Mouse (Mus musculus) megakaryocyte progenitor cell, adult 5-6 weeks (primary cell): Measurements from ENCODE around the gene Clec3a. TPM values are rescaled to one million over a fixed set of nuclear protein-coding genes. Genes with fewer than 3 reads are reported as not detected.

Experiments
- ATAC-seq: replicated peaks from 2 replicates; pipeline ENCODE4 v1.8.0; 2016; ENCODE audit warnings: mild to moderate bottlenecking, moderate TSS enrichment, inconsistent platforms; ENCODE audit not compliant: poor library complexity
- total RNA-seq, 2 experiments: library from RNA; stranded (forward) in 1 of 2; stranded (reverse) in 1 of 2; fragments of 157-497, 149-512 nt in 1 of 2; fragments of 200-1000 nt in 1 of 2; gene quantifications; 2 replicates each; pipeline versions ENCODE4 v1.2.3 to v1.2.4; 2015 to 2017

Clec3a gene
- total RNA-seq (2015) = not detected in 2 replicates
- total RNA-seq (2017) = not detected in 2 replicates

- ATAC-seq = no peak
Measured at GRCm38 (mm10) chr8:114417786-114418185, at the start of gene Clec3a. Gene Clec3a, plus strand, starts transcription at chr8:114418086.

- ATAC-seq = peak; percentile 89
Measured at GRCm38 (mm10) chr8:114369038-114369976, 48.6 kb upstream of the Clec3a start.

GRCm38 (mm10) chr8:114374390-114374789 is 43.5 kb upstream of the Clec3a start:
- ATAC-seq = no peak

GRCm38 (mm10) chr8:114384189-114384588 is 33.7 kb upstream of the Clec3a start:
- ATAC-seq = no peak

DNA sequence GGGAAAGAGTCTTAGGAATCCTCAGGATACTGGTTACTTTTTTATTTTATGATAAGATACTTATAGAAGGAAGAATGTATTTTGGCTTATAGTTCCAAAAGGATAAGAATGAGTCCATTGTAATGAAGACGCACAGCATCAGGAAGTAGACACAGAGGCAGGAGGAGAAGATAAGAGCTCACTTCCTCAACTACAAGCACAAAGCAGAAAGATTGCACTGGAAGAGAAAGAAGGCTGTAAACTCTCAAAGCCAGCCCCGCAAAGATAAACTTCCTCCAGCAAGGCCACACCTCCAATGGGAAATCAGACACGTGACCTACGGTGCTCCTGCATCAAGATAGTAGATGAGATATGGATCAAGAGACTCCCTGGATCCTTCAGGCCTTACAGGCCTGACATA is 30.4 kb upstream of the Clec3a start:
- peak; percentile 59 for ATAC-seq

DNA sequence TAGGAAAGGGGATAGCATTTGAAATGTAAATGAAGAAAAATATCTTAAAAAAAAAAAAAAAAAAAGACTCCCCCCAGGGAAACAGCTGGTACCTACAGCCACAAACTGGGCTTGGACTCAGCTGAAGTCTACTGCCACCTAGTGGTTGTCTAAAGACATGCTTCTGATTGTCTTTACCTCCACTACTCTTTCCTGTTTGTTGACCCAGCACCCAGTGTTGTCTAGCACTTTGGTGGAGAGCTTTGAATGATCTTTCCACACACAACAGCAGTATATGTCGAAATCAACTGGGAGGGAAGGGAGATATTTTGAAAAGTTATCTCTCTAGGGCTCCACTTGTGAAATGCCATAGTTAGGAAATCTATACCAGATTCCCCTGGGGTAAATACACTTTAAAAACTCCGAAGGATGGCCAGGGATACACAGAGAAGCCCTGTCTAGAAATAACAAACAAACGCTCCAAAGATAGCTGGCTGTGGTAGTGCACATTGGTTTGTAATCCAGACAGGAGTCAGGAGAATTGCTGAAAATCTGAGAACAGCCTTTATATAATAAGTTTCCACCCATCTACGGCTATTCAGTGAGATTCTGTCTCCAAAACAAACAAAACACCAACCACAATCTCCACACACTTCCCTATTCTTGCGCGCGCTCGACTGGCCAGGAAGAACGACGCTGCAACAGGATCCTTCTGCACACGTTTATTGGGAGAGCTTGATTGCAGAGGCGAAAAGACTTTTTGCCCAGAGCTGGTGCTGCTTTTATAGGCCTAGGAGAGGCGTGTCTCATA is 27.2 kb upstream of the Clec3a start:
- ATAC-seq = peak; percentile 98

DNA sequence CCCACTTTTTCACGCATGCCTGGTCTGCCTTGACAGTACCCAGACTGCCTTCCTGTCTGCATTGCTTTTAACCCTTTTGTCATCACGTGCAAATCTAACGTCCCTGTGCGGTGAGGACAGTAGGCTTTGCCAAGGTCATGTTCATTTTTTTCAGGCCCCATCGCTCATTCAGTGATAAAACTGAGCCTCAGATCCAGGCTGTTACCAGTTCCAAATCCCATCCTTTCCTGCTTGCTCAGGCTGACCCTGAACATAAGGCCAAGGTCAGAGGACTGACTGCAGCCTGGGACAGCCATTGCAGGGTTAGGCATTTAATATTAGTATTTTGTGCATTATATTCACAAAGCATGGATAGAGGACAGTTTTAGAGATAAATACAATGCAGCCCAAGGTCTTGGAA is 19.6 kb upstream of the Clec3a start:
- ATAC-seq = no peak

- no peak for ATAC-seq
Measured at GRCm38 (mm10) chr8:114399273-114399672, 18.6 kb upstream of the Clec3a start.

DNA sequence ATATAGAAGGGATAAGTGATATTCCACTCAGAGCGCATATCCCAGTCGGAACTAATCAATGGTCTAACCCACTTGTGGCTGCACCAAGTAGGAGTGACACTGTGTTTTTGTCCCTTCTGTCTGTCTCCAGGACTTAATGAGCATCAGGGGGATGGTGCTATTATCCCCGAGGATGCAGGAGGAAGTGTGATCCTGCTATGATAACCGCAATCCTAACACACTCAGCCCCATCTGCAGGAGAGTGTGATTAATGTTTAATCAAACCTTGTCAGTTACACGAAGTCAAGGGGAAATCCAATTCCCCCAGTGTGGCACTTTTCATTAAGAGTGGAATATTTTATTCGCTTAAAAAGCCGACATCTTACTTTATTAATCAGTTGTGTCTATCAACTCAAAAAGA is 16.2 kb upstream of the Clec3a start:
- no peak for ATAC-seq

GRCm38 (mm10) chr8:114411421-114411820 is 6.5 kb upstream of the Clec3a start:
- ATAC-seq = peak; percentile 86

GRCm38 (mm10) chr8:114418486-114418885 is 600 bp downstream of the Clec3a start:
- peak; percentile 84 for ATAC-seq

DNA sequence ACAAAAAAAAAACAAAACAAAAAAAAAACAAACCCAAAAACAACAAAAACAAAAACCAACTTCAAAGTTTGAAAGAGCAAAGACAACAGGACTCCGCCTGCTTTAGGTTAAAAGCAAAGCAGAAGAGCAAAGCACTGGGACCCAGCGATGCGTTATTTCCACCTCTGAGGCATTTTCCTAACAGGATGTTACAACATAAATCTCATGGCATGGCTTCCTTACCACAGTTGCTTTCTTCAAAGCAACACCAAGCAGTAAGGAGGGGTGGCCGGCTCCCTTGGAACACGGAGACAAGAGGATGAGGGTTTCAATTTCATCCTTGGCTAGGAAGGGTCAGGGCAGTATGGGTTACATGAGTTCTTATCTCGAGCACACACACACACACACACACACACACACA is 1.0 kb downstream of the Clec3a start:
- peak; percentile 96 for ATAC-seq

DNA sequence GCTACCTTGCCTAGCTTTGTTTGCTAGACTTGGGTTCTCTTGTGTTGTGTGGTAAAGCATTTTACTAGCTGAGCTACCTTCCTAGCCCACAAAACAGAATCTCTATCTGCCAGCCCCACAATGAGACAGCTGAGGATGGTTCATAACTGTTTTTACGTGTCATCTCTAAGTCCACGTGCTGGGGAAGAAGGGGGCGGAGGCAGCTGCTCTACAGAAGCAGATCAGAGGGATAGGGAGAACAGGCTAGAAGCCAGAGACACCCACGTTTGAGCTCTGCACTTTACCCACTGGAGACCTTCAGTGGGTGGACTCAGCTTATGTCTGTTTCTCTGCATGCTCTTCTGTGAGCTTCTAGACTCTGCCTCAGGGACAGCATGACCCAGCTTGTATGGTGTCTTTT is 3.7 kb downstream of the Clec3a start:
- ATAC-seq = no peak

- peak; percentile 32; the same call in 1 of the 2 replicates for ATAC-seq
Measured at GRCm38 (mm10) chr8:114438236-114438635, 20.4 kb downstream of the Clec3a start.

GRCm38 (mm10) chr8:114439334-114440204 is 21.7 kb downstream of the Clec3a start, which contains the start of gene Wwox:
Gene Wwox, plus strand, starts transcription at chr8:114439655.
- ATAC-seq = peak; percentile 91

DNA sequence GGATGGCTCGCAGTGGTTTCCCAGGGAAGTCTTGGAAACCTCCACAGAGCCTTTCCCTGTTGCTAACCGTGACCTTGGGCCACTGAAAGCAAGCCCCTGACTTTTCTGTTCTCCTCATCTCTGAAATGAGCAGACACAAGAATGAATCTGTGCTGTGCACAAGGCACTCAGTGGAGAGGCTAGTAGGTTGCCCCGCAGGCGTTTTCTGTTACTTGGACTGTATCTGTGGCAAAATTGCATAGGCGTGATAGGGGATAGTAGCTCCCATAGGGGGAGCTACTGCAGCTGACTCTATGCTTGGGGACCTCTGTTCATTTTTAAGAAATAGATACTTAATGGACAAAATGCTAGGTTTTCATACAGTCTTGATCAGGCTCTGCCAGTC is 22.3 kb downstream of the Clec3a start:
- ATAC-seq = 0 out of 2 replicates have a peak, but pooled peaks have one; percentile 13

GRCm38 (mm10) chr8:114441616-114442015 is 23.7 kb downstream of the Clec3a start:
- ATAC-seq = no peak

- no peak for ATAC-seq
Measured at GRCm38 (mm10) chr8:114446884-114447283, 29.0 kb downstream of the Clec3a start.

GRCm38 (mm10) chr8:114452278-114452677 is 34.4 kb downstream of the Clec3a start:
- no peak for ATAC-seq

DNA sequence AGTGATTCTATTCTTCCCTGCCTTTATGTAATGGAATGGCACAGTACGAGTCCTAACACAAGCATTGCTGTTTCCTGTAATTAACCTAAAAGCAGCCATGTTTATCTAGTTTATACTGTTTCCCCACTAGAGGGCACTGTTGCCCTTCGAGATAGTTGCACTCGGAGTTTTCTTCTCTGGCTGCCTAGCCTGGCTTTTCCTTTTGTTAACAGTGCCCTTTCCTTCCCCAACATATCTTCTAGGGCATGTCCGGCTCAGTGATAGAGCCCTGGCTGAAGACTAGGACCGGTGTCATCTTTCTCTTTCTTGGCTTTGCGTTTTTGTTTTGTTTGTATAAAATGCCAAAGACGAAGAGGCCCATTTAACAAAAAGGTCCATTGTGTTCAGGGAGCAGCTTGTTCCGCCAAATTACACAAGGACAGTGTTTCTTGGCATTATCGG is 34.9 kb downstream of the Clec3a start:
- peak; percentile 96 for ATAC-seq

GRCm38 (mm10) chr8:114455302-114455701 is 37.4 kb downstream of the Clec3a start:
- no peak for ATAC-seq
